Mouse (Mus musculus) ES-E14 (cell line): ENCODE data around the gene Nectin1.

Experiments used
- CHD2 ChIP-seq: IDR thresholded peaks from 2 replicates; pipeline ENCODE4 v1.6.1; 2014; ENCODE audit warnings: mild to moderate bottlenecking, low read depth, low read length, inconsistent platforms
- HCFC1 ChIP-seq: IDR thresholded peaks from 2 replicates; pipeline ENCODE4 v1.6.1; 2012; ENCODE audit warnings: low read length, inconsistent platforms, borderline replicate concordance; ENCODE audit not compliant: insufficient read depth
- MAFK ChIP-seq: IDR thresholded peaks from 2 replicates; pipeline ENCODE4 v1.6.1; 2014; ENCODE audit warnings: mild to moderate bottlenecking, low read depth, low read length, inconsistent platforms; ENCODE audit not compliant: insufficient read depth
- ZC3H11A ChIP-seq: IDR thresholded peaks from 2 replicates; pipeline ENCODE4 v1.6.1; 2012; ENCODE audit warnings: low read depth, mild to moderate bottlenecking, inconsistent platforms, low read length, borderline replicate concordance
- ZNF384 ChIP-seq: IDR thresholded peaks from 2 replicates; pipeline ENCODE4 v1.6.1; 2012; ENCODE audit warnings: low read depth, low read length, inconsistent platforms

GRCm38 (mm10) chr9:43838561-43838960 is 94.8 kb downstream of the Nectin1 start:
- TF ChIP-seq MAFK (no peak), HCFC1 (no peak), CHD2 (no peak), ZC3H11A (no peak), ZNF384 (no peak)
